Mouse (Mus musculus) ES-E14 (cell line): Measurements from ENCODE around the gene Oprd1. TPM values are rescaled to one million over a fixed set of nuclear protein-coding genes. Genes with fewer than 3 reads are reported as not detected.

Experiments used
- DNase-seq: peaks from one replicate; pipeline ENCODE4 v3.0.0-alpha.2; 2013; ENCODE audit warnings: low read depth, low spot score
- H3K27ac ChIP-seq: 2 replicates; pipeline ENCODE4 v1.5.1; 2012; ENCODE audit warnings: low read depth, mild to moderate bottlenecking, low read length, moderate library complexity, mixed read lengths; ENCODE audit not compliant: poor library complexity, insufficient read depth, severe bottlenecking
- H3K36me3 ChIP-seq: 2 replicates; pipeline ENCODE4 v1.6.1; 2012; ENCODE audit warnings: mild to moderate bottlenecking, low read length, moderate library complexity, mixed read lengths; ENCODE audit not compliant: control insufficient read depth, poor library complexity, insufficient read depth, severe bottlenecking
- H3K4me1 ChIP-seq, 2 experiments: fragments of 150-350 bp in 1 of 2; sonication (generic) in 1 of 2; 2 replicates each; pipeline ENCODE4 v1.6.1; 2012; ENCODE audit warnings: low read length in 2 of 2, mild to moderate bottlenecking in 1 of 2, mixed read lengths in 1 of 2; ENCODE audit not compliant: control insufficient read depth in 2 of 2, insufficient read depth in 2 of 2, poor library complexity in 1 of 2
- H3K4me3 ChIP-seq, 2 experiments: fragments of 150-350 bp in 1 of 2; sonication (generic) in 1 of 2; 2 replicates each; pipeline ENCODE4 v1.5.1; 2012; ENCODE audit warnings: low read length in 2 of 2, low read depth in 1 of 2, mild to moderate bottlenecking in 1 of 2, mixed read lengths in 1 of 2; ENCODE audit not compliant: insufficient read depth in 1 of 2, poor library complexity in 1 of 2, severe bottlenecking in 1 of 2
- H3K9ac ChIP-seq: 2 replicates; pipeline ENCODE4 v1.6.1; 2012; ENCODE audit warnings: low read depth, mild to moderate bottlenecking, low read length, mixed read lengths; ENCODE audit not compliant: poor library complexity, insufficient read depth, severe bottlenecking
- H3K9me3 ChIP-seq: fragments of 150-350 bp; sonication (generic); 2 replicates; pipeline ENCODE4 v1.6.1; 2012; ENCODE audit warnings: low read depth, mild to moderate bottlenecking, low read length; ENCODE audit not compliant: control insufficient read depth, insufficient read depth
- CHD2 ChIP-seq: IDR thresholded peaks from 2 replicates; pipeline ENCODE4 v1.6.1; 2014; ENCODE audit warnings: mild to moderate bottlenecking, low read depth, low read length, inconsistent platforms
- HCFC1 ChIP-seq: IDR thresholded peaks from 2 replicates; pipeline ENCODE4 v1.6.1; 2012; ENCODE audit warnings: low read length, inconsistent platforms, borderline replicate concordance; ENCODE audit not compliant: insufficient read depth
- MAFK ChIP-seq: IDR thresholded peaks from 2 replicates; pipeline ENCODE4 v1.6.1; 2014; ENCODE audit warnings: mild to moderate bottlenecking, low read depth, low read length, inconsistent platforms; ENCODE audit not compliant: insufficient read depth
- ZC3H11A ChIP-seq: IDR thresholded peaks from 2 replicates; pipeline ENCODE4 v1.6.1; 2012; ENCODE audit warnings: low read depth, mild to moderate bottlenecking, inconsistent platforms, low read length, borderline replicate concordance
- ZNF384 ChIP-seq: IDR thresholded peaks from 2 replicates; pipeline ENCODE4 v1.6.1; 2012; ENCODE audit warnings: low read depth, low read length, inconsistent platforms
- in situ Hi-C, 2 experiments: fragments of 600-800 bp; cut with MboI; formaldehyde crosslinking; loops; one replicate each; pipeline ENCODE4 v1.15.1; 2025; ENCODE audit warnings: low sequenced_read_pairs in 2 of 2, inconsistent platforms in 1 of 2; ENCODE audit not compliant: unreplicated experiment in 2 of 2
- total RNA-seq: library from RNA; depleted of rRNA; stranded (reverse); fragments of 300-350 nt; gene quantifications from 2 replicates; pipeline ENCODE4 v1.2.3, GENCODE M21; 2012

The Oprd1 gene
- total RNA-seq, 1 experiment, result 0.62 TPM

DNA sequence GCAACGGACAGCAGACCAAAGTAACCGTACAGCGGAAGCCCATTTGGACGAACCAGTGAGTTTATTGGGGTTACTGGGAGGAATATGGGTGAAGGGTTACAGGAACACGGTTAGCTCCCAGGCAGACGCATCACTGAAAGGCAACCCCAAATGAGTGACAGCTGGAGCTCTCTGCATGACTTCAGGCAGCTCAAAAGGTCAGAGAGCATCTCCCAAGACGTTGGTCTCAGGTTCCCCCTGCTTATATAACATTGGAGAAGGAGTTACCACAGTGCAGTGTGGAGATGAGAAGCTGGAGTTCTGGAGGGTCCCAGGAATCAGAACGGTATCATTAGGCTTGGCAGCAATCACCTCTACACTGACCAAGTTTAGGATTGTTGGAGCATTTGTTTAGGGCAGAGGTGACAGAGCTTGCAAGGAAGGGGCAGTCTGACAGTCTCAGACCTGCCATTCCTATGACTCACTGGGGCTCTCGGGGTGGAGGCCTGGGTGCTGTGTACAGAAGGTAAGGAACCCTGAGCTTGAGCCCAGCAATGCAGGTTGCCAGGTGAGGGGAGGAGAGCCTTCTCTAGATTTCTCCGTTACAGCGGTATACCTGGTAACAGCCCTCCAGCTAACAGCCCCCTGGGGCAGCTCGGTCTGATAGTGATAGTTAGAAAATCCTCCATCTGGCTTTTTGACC lies 12.8 kb upstream of the Oprd1 start:
- no peak for DNase-seq
- no peak for TF ChIP-seq CHD2
- no peak for TF ChIP-seq MAFK
- TF ChIP-seq ZNF384, result no peak
- TF ChIP-seq ZC3H11A, result no peak
- no peak for TF ChIP-seq HCFC1
- Histone ChIP-seq H3K4me3 (no peak overlapping the region), H3K4me1 (peaks cover 6 to 12% of the 10 kb centered on the region in 2 experiments), H3K9me3 (no peaks in the 10 kb centered on the region), H3K36me3 (no peaks in the 10 kb centered on the region), H3K9ac (no peak overlapping the region), H3K27ac (no peak overlapping the region)
- in situ Hi-C loops, result no loop called here

DNA sequence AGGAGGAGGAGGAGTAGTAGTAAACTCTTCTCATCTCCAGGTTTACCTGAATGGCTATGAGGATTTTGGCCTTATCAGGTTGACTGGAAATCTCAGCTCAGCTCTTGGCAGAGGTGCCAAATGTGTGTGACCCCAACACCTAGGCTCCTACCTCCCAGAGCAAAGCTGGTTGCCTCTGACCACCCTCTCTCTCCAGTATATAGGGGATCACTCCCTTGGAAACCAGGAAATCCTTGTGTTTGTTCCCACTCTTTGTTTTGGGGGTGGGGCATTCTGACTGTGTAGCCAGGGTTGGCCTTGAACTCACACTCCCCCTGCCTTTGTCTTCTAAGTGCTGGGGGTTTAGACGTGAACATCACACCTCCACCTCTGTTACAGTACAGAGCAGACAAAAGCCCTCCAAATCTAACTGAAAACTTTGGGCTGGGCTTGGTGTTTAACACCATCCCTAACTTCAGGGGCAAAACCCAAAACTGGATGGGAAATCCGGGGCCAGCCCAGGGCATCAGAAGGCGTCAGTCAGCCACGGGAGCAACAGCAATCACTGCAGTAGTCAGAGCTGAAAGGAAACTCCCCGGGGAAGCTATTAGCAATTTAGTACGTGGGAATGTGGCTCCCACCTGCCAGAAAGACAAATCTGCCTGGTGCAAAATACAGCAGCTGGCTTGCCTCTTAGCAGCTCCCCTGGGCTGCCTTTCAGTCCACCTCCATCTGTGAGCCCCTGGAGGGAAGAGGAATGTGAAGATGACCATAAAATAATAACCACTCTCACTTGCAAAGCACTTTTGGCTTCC lies 10.8 kb upstream of the Oprd1 start:
- in situ Hi-C loops, result no loop called here
- Histone ChIP-seq H3K4me1 (peaks cover 6 to 12% of the 10 kb centered on the region in 2 experiments), H3K36me3 (no peaks in the 10 kb centered on the region), H3K9ac (no peak overlapping the region), H3K27ac (no peak overlapping the region), H3K9me3 (no peaks in the 10 kb centered on the region), H3K4me3 (no peak overlapping the region)
- peak; percentile 89 for DNase-seq
- TF ChIP-seq CHD2 (0 out of 2 replicates have a peak, but pooled peaks have one; percentile 16), MAFK (0 out of 2 replicates have a peak, but pooled peaks have one; percentile 19), ZNF384 (no peak; the same call in 1 of the 2 replicates), ZC3H11A (no peak), HCFC1 (no peak)

DNA sequence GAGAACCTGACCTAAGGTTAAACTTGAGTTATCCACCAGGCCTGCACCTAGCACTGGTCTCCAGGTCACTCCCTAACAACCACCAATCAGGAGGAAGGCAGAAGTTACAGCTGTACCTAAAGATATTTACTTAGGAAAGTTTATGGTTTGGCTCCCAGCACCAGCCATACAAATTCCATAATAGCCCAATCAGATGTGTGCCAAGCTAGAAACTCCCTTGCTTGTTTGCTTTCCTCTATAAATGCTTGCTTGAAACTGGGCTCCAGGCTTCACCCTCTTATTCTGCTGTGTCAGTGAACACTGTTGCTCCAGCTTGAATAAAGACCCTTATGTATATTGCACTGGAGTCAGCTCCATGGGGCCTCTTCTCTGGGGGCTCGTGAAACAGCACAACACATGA lies 7.4 kb upstream of the Oprd1 start:
- Histone ChIP-seq H3K9me3 (no peaks in the 10 kb centered on the region), H3K4me1 (peaks cover 2 to 7% of the 10 kb centered on the region in 2 experiments), H3K27ac (no peak overlapping the region), H3K36me3 (no peaks in the 10 kb centered on the region), H3K4me3 (no peak overlapping the region), H3K9ac (no peak overlapping the region)
- in situ Hi-C loops, result no loop called here
- no peak for DNase-seq
- no peak for TF ChIP-seq HCFC1
- no peak for TF ChIP-seq CHD2
- TF ChIP-seq ZC3H11A, result no peak

DNA sequence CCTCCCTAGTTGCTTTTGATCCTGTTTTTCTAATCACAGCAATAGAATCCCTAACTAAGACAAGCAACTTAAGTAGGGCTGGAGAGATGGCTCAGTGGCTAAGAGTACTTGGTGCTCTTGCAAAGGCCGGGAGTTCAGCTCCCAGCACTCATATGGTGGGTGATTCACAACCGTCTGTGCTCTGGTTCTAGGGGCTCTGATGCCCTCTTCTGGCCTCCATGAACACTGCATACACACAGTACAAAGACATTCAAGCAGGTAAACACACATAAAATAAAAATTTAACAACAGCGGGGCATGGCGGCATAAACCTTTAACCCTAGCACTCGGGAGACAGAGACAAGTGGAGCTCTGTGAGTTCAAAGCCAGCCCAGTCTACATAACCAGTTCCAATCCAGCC lies 1.9 kb upstream of the Oprd1 start:
- Histone ChIP-seq H3K9me3 (no peaks in the 10 kb centered on the region), H3K36me3 (no peaks in the 10 kb centered on the region), H3K9ac (no peak overlapping the region), H3K27ac (no peak overlapping the region), H3K4me3 (no peak overlapping the region), H3K4me1 (peaks cover 0 to 3% of the 10 kb centered on the region in 2 experiments; a peak in 2 of 4 replicates)
- DNase-seq, result no peak
- in situ Hi-C loops, result no loop called here
- TF ChIP-seq HCFC1 (no peak), ZC3H11A (no peak), ZNF384 (0 out of 2 replicates have a peak, but pooled peaks have one; percentile 6), MAFK (no peak)
